Mouse (Mus musculus): Measurements from ENCODE around the gene Gm47841. TPM values are rescaled to one million over a fixed set of nuclear protein-coding genes. Genes with fewer than 3 reads are reported as not detected.

Gene Gm47841
- not detected for polyA plus RNA-seq (2014; fragmentation: Illumina TruSeq; extraction: RNeasy Lipid Tissue Mini Kit (QIAGEN cat#74804); ENCODE audit: low read depth, low replicate concordance)

GRCm38 (mm10) chr15:101047194-101047555 lies at the start of gene Gm47841:
Gm47841 (minus strand) TSS chr15:101047397.

DNA sequence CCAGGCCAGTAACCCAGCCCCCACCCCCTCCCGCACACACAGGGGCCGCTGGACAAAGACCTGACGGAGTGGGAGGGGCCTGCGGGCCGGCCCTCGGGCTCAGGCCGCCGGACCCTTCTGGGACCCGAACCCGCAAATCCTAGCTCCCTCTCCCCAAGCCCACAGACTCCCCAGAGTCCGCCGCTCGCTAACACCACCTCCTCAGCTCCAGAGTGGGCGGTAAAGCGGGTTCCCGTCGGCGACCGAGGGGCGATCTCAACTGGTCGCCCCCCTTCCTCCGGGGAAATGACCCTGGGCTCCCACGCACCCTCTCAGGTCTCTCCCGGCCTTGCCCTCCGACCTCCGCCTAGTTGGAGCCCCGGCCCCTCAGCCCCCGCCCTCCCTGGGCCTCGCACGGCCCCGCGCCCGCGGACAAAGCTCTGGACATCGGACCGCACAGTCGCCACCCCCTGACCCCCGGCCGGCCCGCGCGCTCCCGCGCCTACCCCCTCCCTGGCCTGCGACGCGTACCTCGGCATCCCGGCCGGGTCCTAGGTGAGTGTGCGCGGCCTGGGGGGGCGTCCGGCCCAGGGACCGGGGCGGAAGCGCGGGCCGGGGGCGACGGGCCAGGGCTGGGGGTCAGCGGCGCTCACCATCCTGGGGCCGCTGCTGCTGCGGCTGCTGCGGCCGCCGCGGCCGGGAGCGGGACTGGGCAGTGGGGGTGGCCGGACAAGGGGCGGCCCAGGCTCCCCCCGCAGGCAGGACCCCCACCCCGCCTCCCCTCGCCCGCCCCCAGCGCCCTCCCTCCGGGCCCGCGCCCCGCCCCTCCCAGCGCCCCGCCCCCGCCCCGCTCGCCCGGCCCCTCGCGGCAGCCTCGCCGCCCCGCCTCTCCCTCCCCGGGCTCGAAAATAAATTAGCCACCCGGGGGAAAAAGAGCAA lies 30.9 kb upstream of the Gm47841 start, which contains the start of gene Fignl2:
Fignl2 (minus strand) TSS at position 755 of the 918 bp plus-strand sequence.

Other genes starting within 250 kb of the Gm47841 start
- not detected for gene Scn8a, start 177.5 kb downstream of the Gm47841 start, polyA plus RNA-seq (2014; fragmentation: Illumina TruSeq; extraction: RNeasy Lipid Tissue Mini Kit (QIAGEN cat#74804); ENCODE audit: low read depth, low replicate concordance)
- gene Fignl2, start 31.2 kb upstream of the Gm47841 start, polyA plus RNA-seq (2014; fragmentation: Illumina TruSeq; extraction: RNeasy Lipid Tissue Mini Kit (QIAGEN cat#74804); ENCODE audit: low read depth, low replicate concordance): 1.4 TPM
- not detected for gene Ankrd33, start 68.4 kb upstream of the Gm47841 start, polyA plus RNA-seq (2014; fragmentation: Illumina TruSeq; extraction: RNeasy Lipid Tissue Mini Kit (QIAGEN cat#74804); ENCODE audit: low read depth, low replicate concordance)
- 0.24 TPM for gene Acvrl1, start 81.1 kb upstream of the Gm47841 start, polyA plus RNA-seq (2014; fragmentation: Illumina TruSeq; extraction: RNeasy Lipid Tissue Mini Kit (QIAGEN cat#74804); ENCODE audit: low read depth, low replicate concordance)
- gene Acvr1b, start 126.7 kb upstream of the Gm47841 start, polyA plus RNA-seq (2014; fragmentation: Illumina TruSeq; extraction: RNeasy Lipid Tissue Mini Kit (QIAGEN cat#74804); ENCODE audit: low read depth, low replicate concordance): 3.3 TPM
- gene Grasp, start 176.8 kb upstream of the Gm47841 start, polyA plus RNA-seq (2014; fragmentation: Illumina TruSeq; extraction: RNeasy Lipid Tissue Mini Kit (QIAGEN cat#74804); ENCODE audit: low read depth, low replicate concordance): not detected
- gene Nr4a1, start 206.9 kb upstream of the Gm47841 start, polyA plus RNA-seq (2014; fragmentation: Illumina TruSeq; extraction: RNeasy Lipid Tissue Mini Kit (QIAGEN cat#74804); ENCODE audit: low read depth, low replicate concordance): 6.3 TPM
- gene Atg101, start 236.9 kb upstream of the Gm47841 start, polyA plus RNA-seq (2014; fragmentation: Illumina TruSeq; extraction: RNeasy Lipid Tissue Mini Kit (QIAGEN cat#74804); ENCODE audit: low read depth, low replicate concordance): 1.5 TPM
- not detected for gene 6030408B16Rik, start 245.8 kb upstream of the Gm47841 start, polyA plus RNA-seq (2014; fragmentation: Illumina TruSeq; extraction: RNeasy Lipid Tissue Mini Kit (QIAGEN cat#74804); ENCODE audit: low read depth, low replicate concordance)